Mouse (Mus musculus) ES-Bruce4 (cell line): ENCODE results near the gene Chil6.
A peak's percentile ranks its signal among the peaks of the same experiment; 100 is the strongest.

Experiments used
- CTCF ChIP-seq: IDR thresholded peaks from one replicate; pipeline ENCODE4 v1.8.1; 2011; ENCODE audit warnings: low read depth, low read length
- EP300 ChIP-seq: IDR thresholded peaks from 2 replicates; pipeline ENCODE4 v1.6.1; 2011; ENCODE audit warnings: low read depth, low read length; ENCODE audit not compliant: insufficient read depth
- POLR2A ChIP-seq: IDR thresholded peaks from one replicate; pipeline ENCODE4 v1.8.1; 2011; ENCODE audit warnings: low read length; ENCODE audit not compliant: insufficient read depth

DNA sequence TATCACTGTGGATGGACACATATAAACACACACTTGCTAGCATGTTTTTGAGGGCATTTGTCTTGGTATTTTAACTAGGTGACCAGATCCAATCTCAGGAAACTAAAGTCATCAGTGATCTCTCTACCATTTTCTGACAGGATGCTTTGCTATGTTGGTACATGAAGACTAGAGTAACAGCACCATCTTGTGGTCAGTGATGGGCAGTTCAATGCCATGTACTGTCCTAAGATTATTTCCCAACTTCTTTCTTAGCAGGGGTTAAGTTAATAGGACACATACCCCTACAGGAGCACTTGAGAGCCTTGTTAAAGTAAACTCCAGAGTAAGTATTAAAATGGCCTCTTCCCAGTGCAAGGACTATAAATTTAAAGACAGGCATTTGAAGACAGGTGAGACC lies 42.6 kb upstream of the Chil6 start:
- TF ChIP-seq POLR2A (no peak), CTCF (peak; percentile 22), EP300 (no peak)
